Mouse (Mus musculus) kidney, embryonic 14.5 days (tissue): Measurements from ENCODE around the gene Cdyl. TPM values are rescaled to one million over a fixed set of nuclear protein-coding genes. Genes with fewer than 3 reads are reported as not detected.

ENCODE experiments used
- ATAC-seq: fragments of 200-750 bp; cut with Nextera tagmentation; 2 replicates; pipeline ENCODE4 v1.8.0; 2017; ENCODE audit warnings: moderate number of reproducible peaks, mild to moderate bottlenecking, moderate TSS enrichment, moderate library complexity; ENCODE audit not compliant: low FRiP score, low TSS enrichment
- H3K27ac ChIP-seq: fragments of 300-500 bp; sonication (generic); 2 replicates; pipeline ENCODE4 v1.5.1; 2014; ENCODE audit warnings: low read depth, mild to moderate bottlenecking, low read length, moderate library complexity, mixed read lengths
- H3K27me3 ChIP-seq: fragments of 300-500 bp; sonication (generic); 2 replicates; pipeline ENCODE4 v1.6.1; 2014; ENCODE audit warnings: mild to moderate bottlenecking, low read length; ENCODE audit not compliant: control insufficient read depth, insufficient read depth
- H3K36me3 ChIP-seq: fragments of 300-500 bp; sonication (generic); 2 replicates; pipeline ENCODE4 v1.6.1; 2014; ENCODE audit warnings: low read length, mixed read lengths; ENCODE audit not compliant: control insufficient read depth, insufficient read depth
- H3K4me1 ChIP-seq: fragments of 300-500 bp; sonication (generic); 2 replicates; pipeline ENCODE4 v1.6.1; 2014; ENCODE audit warnings: low read length, mixed read lengths; ENCODE audit not compliant: control insufficient read depth, insufficient read depth
- H3K4me2 ChIP-seq: fragments of 300-500 bp; sonication (generic); replicated peaks from 2 replicates; pipeline ENCODE4 v1.6.1; 2014; ENCODE audit warnings: low read depth, mild to moderate bottlenecking, low read length
- H3K4me3 ChIP-seq: fragments of 300-500 bp; sonication (generic); 2 replicates; pipeline ENCODE4 v1.5.1; 2014; ENCODE audit warnings: mild to moderate bottlenecking, low read length
- H3K9ac ChIP-seq: fragments of 300-500 bp; sonication (generic); 2 replicates; pipeline ENCODE4 v1.6.1; 2014; ENCODE audit warnings: low read depth, mild to moderate bottlenecking, low read length, moderate library complexity
- H3K9me3 ChIP-seq: fragments of 300-500 bp; sonication (generic); 2 replicates; pipeline ENCODE4 v1.6.1; 2016; ENCODE audit warnings: low read length; ENCODE audit not compliant: control insufficient read depth
- WGBS: fragments of 180-500 bp; shearing (Covaris S2); extraction: QIAGEN DNeasy Blood & Tissue Kit; methylation state at CpG from one replicate; pipeline ENCODE4 v1.1.7; 2014; 5-methylcytosine and 5-hydroxymethylcytosine counted together
- polyA plus RNA-seq: library from polyadenylated mRNA; unstranded; fragments of >200 nt; fragmentation: Nextera tagmentation; extraction: Ambion mirVana; gene quantifications from 2 replicates; pipeline ENCODE4 v1.2.1, GENCODE M21; 2014

The Cdyl gene
- polyA plus RNA-seq, 1 experiment from 2014 or later = 18.4 TPM

DNA sequence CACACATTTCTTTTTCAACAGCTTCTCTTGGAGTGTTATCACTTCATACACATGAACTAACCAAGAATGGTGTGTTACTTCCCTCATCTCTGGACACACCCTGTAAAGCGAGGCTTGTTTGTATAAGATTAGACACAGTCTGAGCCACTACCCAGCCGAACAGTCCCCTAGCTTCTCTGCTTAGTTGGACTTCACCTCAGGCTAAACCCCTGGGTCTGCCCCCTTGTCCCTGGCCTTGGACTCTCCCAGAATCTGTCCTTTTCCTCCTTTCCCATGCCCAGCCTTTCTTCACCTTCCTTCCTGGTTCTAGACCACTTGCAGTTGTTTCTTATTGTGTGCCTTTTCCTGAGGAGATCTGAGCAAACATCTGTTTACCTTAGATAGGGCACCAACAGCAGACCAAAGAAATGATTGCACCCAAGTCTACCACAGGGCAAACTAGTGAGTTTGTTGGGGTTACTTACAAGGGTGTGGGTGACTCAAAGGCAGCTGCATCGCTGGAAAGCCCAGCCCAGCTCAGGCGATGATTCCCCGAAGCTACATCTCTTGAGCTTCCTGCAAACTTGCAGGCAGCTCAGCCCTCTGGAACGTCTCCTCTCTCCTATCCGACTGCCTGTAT, 17.9 kb downstream of the Cdyl start:
- ATAC-seq = no peak
- Histone ChIP-seq H3K9ac (no peak overlapping the region), H3K27ac (no peak overlapping the region), H3K27me3 (no peaks in the 10 kb centered on the region), H3K4me1 (no peaks in the 10 kb centered on the region), H3K4me2 (no peak overlapping the region), H3K9me3 (no peaks in the 10 kb centered on the region), H3K4me3 (no peak overlapping the region), H3K36me3 (no peaks in the 10 kb centered on the region)
- 73% methylated on average over 7 of the region's 7 CpGs for WGBS

DNA sequence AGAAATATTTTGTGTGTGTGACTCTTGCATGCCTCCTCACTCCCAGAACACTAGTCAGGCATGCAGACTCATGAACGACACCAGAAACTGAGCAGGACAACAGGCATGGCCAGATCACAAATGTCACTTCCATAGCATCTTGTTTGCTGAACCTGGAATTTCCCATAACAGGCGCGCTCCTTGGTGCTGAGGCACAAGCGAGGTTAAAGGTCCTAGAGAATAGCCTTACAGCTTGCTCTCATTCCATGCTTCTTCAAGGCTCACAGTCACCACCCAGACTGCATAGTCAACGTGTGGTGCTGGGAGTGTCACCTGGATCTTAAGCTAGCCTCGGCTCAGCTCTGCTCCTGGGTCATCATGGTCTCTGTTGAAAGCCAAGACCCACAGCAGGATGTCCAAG, 19.1 kb downstream of the Cdyl start:
- no peaks in the 10 kb centered on the region for H3K9me3 ChIP-seq
- no peaks in the 10 kb centered on the region for H3K36me3 ChIP-seq
- no peak overlapping the region for H3K27ac ChIP-seq
- no peak for ATAC-seq
- H3K4me3 ChIP-seq = no peak overlapping the region
- no peak overlapping the region for H3K4me2 ChIP-seq
- WGBS = 89% methylated on average over 6 of the region's 6 CpGs
- no peaks in the 10 kb centered on the region for H3K4me1 ChIP-seq
- H3K9ac ChIP-seq = no peak overlapping the region
- no peaks in the 10 kb centered on the region for H3K27me3 ChIP-seq

DNA sequence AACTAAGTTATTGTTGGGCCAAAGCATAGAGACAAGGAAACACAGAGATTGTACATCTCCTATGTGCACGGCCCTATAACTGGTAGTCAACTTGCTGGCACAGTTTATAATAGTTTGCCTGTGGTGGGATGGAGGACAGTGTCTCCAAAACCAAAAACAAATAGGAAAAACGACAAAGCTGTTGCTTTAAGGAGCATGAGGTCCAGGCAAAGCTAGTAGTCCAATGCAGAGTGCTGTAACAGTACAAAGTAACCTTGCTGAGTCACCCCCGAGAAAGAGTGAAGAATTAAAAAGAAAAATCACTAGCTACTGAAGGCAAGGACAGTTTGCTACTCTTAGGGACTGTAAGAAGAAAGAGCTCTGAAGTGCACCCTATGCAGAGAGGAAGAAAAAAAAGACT, 21.7 kb downstream of the Cdyl start:
- Histone ChIP-seq H3K36me3 (no peaks in the 10 kb centered on the region), H3K4me1 (no peaks in the 10 kb centered on the region), H3K9me3 (no peaks in the 10 kb centered on the region), H3K27me3 (no peaks in the 10 kb centered on the region), H3K27ac (no peak overlapping the region), H3K4me3 (no peak overlapping the region), H3K4me2 (no peak overlapping the region), H3K9ac (no peak overlapping the region)
- no peak for ATAC-seq
- WGBS = 89% methylated on average over 3 of the region's 3 CpGs

GRCm38 (mm10) chr13:35686273-35686672, 26.6 kb downstream of the Cdyl start:
- no peaks in the 10 kb centered on the region for H3K9me3 ChIP-seq
- no peak for ATAC-seq
- no peaks in the 10 kb centered on the region for H3K4me1 ChIP-seq
- no peak overlapping the region for H3K9ac ChIP-seq
- no peak overlapping the region for H3K4me2 ChIP-seq
- 80% methylated on average over 8 of the region's 8 CpGs for WGBS
- no peak overlapping the region for H3K27ac ChIP-seq
- H3K4me3 ChIP-seq = no peak overlapping the region
- H3K36me3 ChIP-seq = no peaks in the 10 kb centered on the region
- no peaks in the 10 kb centered on the region for H3K27me3 ChIP-seq

GRCm38 (mm10) chr13:35689560-35689959, 29.9 kb downstream of the Cdyl start:
- Histone ChIP-seq H3K4me3 (no peak overlapping the region), H3K27ac (no peak overlapping the region), H3K9ac (no peak overlapping the region), H3K9me3 (no peaks in the 10 kb centered on the region), H3K4me2 (no peak overlapping the region), H3K4me1 (no peaks in the 10 kb centered on the region), H3K36me3 (no peaks in the 10 kb centered on the region), H3K27me3 (no peaks in the 10 kb centered on the region)
- WGBS = 84% methylated on average over 3 of the region's 3 CpGs
- ATAC-seq = no peak

GRCm38 (mm10) chr13:35717658-35718057, 58.0 kb downstream of the Cdyl start:
- no peaks in the 10 kb centered on the region for H3K4me1 ChIP-seq
- 85% methylated on average over 4 of the region's 4 CpGs for WGBS
- no peak for ATAC-seq

DNA sequence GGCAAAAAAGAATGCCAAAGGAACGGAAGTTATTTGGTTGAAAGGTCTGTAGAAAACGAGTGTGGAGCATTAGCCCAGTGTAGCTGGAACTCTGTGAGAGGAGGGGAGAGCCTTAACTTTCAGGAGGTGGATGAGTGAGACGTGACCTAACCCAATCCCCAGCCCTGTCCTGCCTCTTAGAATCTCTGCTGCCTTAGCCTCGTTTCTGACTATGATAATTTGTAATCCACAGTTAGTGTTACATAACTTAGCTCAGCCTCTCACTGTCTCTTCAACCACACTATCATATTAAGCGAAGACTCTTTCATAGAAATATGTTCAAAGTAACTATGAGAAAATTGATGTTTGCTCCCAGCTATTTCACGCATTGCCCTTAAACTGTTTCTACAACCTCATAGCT, 59.9 kb downstream of the Cdyl start:
- Histone ChIP-seq H3K4me2 (no peak overlapping the region), H3K9me3 (0 out of 2 replicates have a peak, but pooled peaks cover under 1% of the 10 kb centered on the region), H3K36me3 (no peaks in the 10 kb centered on the region), H3K4me3 (no peak overlapping the region), H3K27me3 (no peaks in the 10 kb centered on the region), H3K4me1 (no peaks in the 10 kb centered on the region), H3K9ac (no peak overlapping the region), H3K27ac (no peak overlapping the region)
- ATAC-seq = no peak
- WGBS = 82% methylated on average over 6 of the region's 6 CpGs

More at GRCm38 (mm10) chr13:35717658-35718057, 58.0 kb downstream of the Cdyl start:
- H3K27me3 ChIP-seq = no peaks in the 10 kb centered on the region
- H3K9me3 ChIP-seq = no peaks in the 10 kb centered on the region
- H3K4me2 ChIP-seq = no peak overlapping the region
- no peak overlapping the region for H3K27ac ChIP-seq
- no peaks in the 10 kb centered on the region for H3K36me3 ChIP-seq
- no peak overlapping the region for H3K9ac ChIP-seq
- no peak overlapping the region for H3K4me3 ChIP-seq

- Histone ChIP-seq H3K27ac (no peak overlapping the region), H3K36me3 (no peaks in the 10 kb centered on the region), H3K4me2 (no peak overlapping the region), H3K9me3 (0 out of 2 replicates have a peak, but pooled peaks cover 3% of the 10 kb centered on the region), H3K9ac (no peak overlapping the region), H3K4me1 (no peaks in the 10 kb centered on the region), H3K4me3 (no peak overlapping the region), H3K27me3 (no peaks in the 10 kb centered on the region)
- 77% methylated on average over 1 of the region's 1 CpGs for WGBS
- no peak for ATAC-seq
Measured at GRCm38 (mm10) chr13:35723073-35723472, 63.4 kb downstream of the Cdyl start.

DNA sequence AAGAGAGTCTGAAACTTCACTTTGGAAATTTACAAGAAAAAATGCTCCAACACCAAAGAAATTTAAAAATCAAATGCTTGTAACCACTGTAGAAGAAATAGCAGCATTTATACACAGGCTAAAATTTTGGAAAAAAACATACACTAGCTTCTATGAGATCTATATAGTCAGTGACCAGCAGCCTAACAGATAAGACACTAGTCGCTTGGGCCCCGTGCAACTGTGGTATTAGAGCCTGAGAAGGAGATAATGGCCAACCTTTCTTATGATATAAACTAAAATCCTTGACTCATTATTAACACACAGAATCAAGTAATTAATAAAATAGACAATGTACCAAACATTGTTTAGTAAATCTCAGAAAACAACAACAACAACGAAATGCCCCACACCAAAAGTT, 66.4 kb downstream of the Cdyl start:
- Histone ChIP-seq H3K4me3 (no peak overlapping the region), H3K4me1 (no peaks in the 10 kb centered on the region), H3K9me3 (0 out of 2 replicates have a peak, but pooled peaks cover 3% of the 10 kb centered on the region), H3K4me2 (no peak overlapping the region), H3K36me3 (no peaks in the 10 kb centered on the region), H3K27me3 (no peaks in the 10 kb centered on the region), H3K27ac (no peak overlapping the region), H3K9ac (no peak overlapping the region)
- WGBS = 91% methylated on average over 3 of the region's 3 CpGs
- no peak for ATAC-seq
